Comparison of ENCODE assay signal across 33 mouse cellular contexts in the genomic region with DNA sequence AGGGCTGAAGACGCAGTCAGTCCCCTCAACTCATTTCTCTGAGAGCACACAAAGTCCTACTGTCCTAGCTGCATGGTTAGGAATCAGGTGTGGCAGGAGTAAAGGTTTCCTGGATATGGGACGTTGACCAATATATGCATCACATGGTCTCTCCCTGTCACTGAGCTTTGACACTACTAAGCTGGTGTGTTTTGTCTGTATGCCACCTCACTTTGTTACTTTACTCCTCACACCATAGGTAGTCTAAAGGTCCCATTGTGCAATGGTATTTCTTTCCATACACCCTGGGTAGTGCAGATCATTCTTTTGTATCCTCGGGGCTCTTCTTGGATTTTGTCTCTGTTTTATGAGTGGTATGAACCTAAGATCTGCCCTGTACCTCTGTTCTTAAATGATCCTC. TPM values are rescaled to one million over a fixed set of nuclear protein-coding genes. Genes with fewer than 3 reads are reported as not detected.
"Had no signal": no experiment of that assay in that cellular context is flagged by ENCODE, and none has a peak within 500 bp of the region (broad histone marks: within the 10 kb centered on the region; RNA-seq: fewer than 3 reads in every experiment).

No protein-coding gene starts in this region.

- H3K27ac ChIP-seq: heart, adult 2 months; heart, embryonic 13.5 days; heart, embryonic 15.5 days; hindbrain, embryonic 10.5 days; hindbrain, embryonic 12.5 days; hindbrain, embryonic 14.5 days; kidney, embryonic 15.5 days; kidney, postnatal 0 days; limb, embryonic 13.5 days; limb, embryonic 15.5 days; liver, embryonic 12.5 days; liver, embryonic 14.5 days had no signal

- H3K4me2 ChIP-seq: heart, embryonic 11.5 days; heart, embryonic 13.5 days; heart, embryonic 15.5 days; hindbrain, embryonic 12.5 days; hindbrain, embryonic 14.5 days; kidney, embryonic 15.5 days; limb, embryonic 13.5 days; limb, embryonic 15.5 days; liver, embryonic 12.5 days had no signal

- H3K4me3 ChIP-seq: heart, adult 2 months; heart, embryonic 13.5 days; heart, embryonic 15.5 days; hindbrain, embryonic 10.5 days; hindbrain, embryonic 12.5 days; kidney, embryonic 15.5 days; limb, embryonic 13.5 days; limb, embryonic 15.5 days; liver, embryonic 12.5 days had no signal

- DNase-seq: gastrocnemius, postnatal 25 days; heart, adult 2 months; heart, postnatal 4 days; kidney, adult 11 months; kidney, adult 2 months; kidney, adult 9 months; kidney, postnatal 14 days; kidney, postnatal 36 days; layer of hippocampus, adult 9-11 months; layer of hippocampus, postnatal 36 days; left cerebral cortex, postnatal 4 days had no signal

- H3K9me3 ChIP-seq: heart, embryonic 13.5 days; heart, embryonic 15.5 days; hindbrain, embryonic 10.5 days; hindbrain, embryonic 12.5 days; kidney, embryonic 15.5 days; limb, embryonic 13.5 days; limb, embryonic 15.5 days; liver, embryonic 12.5 days had no signal

- ATAC-seq: hindbrain, embryonic 16.5 days; inflammation-experienced regulatory T-cells, adult 6 months; liver, embryonic 12.5 days had no signal

- H3K36me3 ChIP-seq: heart, embryonic 13.5 days; heart, embryonic 15.5 days; hindbrain, embryonic 10.5 days; hindbrain, embryonic 12.5 days; kidney, embryonic 15.5 days; limb, embryonic 13.5 days; limb, embryonic 15.5 days; liver, embryonic 12.5 days had no signal

- H3K9ac ChIP-seq: heart, embryonic 13.5 days; heart, embryonic 15.5 days; hindbrain, embryonic 12.5 days; hindbrain, embryonic 14.5 days; kidney, embryonic 15.5 days; limb, embryonic 13.5 days; limb, embryonic 15.5 days; liver, embryonic 12.5 days; liver, embryonic 14.5 days had no signal

RNA-seq across cellular contexts. Expression of gene Slc6a3, which starts 2.8 kb away (rescaled TPM):
- total RNA-seq: gastrocnemius, adult 18-20 months; gastrocnemius, adult 8-10 months; gastrocnemius, postnatal 25 days; gastrocnemius, postnatal 4 days; granulocyte monocyte progenitor cell, adult 5-6 weeks; heart, adult 2 months; heart, postnatal 25 days; heart, postnatal 4 days; liver, adult 2 months had no signal
- polyA plus RNA-seq: heart, adult 2 months; heart, embryonic 11.5 days; heart, embryonic 13.5 days; heart, postnatal 0 days; inflammation-experienced regulatory T-cells, adult 6 months; kidney, postnatal 0 days; large intestine, adult 2 months; liver, adult 2 months had no signal
